Mouse (Mus musculus) liver, embryonic 14.5 days (tissue): ENCODE results near the gene Olfr978.
"Not testable (repeated sequence)": the region's sequence is repeated elsewhere in the genome, so short reads cannot be mapped to it uniquely, and the experiment has no call there.

ENCODE experiments used
- CTCF ChIP-seq: IDR thresholded peaks from 2 replicates; pipeline ENCODE4 v1.5.1; 2016; ENCODE audit warnings: antibody characterized with exemption, low read depth, control low read depth
- EP300 ChIP-seq: IDR thresholded peaks from 2 replicates; pipeline ENCODE4 v1.6.1; 2016; ENCODE audit warnings: antibody characterized with exemption, low read depth

- TF ChIP-seq CTCF, EP300: not testable (repeated sequence)
Measured at GRCm38 (mm10) chr9:39961033-39961432, 30.9 kb upstream of the Olfr978 start, which contains the start of gene Olfr976.
